Mouse (Mus musculus) CH12.LX (cell line): Measurements from ENCODE around the gene Znrf4.

ENCODE experiments used
- CTCF ChIP-seq, 2 experiments: IDR thresholded peaks in 1 of 2; conservative IDR thresholded peaks in 1 of 2; 2 replicates each; pipeline ENCODE4 v1.5.1; 2011 to 2012; ENCODE audit warnings: low read depth in 2 of 2, low read length in 2 of 2, improper control_type of control experiment in 1 of 2, inconsistent platforms in 1 of 2, mild to moderate bottlenecking in 1 of 2, moderate library complexity in 1 of 2
- EP300 ChIP-seq: IDR thresholded peaks from 2 replicates; pipeline ENCODE4 v1.6.1; 2011; ENCODE audit warnings: low read length, improper control_type of control experiment
- MYC ChIP-seq: IDR thresholded peaks from 2 replicates; pipeline ENCODE4 v1.6.1; 2011; ENCODE audit warnings: low read depth, mild to moderate bottlenecking, improper control_type of control experiment, low read length
- POLR2A ChIP-seq: IDR thresholded peaks from 2 replicates; pipeline ENCODE4 v1.6.1; 2011; ENCODE audit warnings: low read depth, mild to moderate bottlenecking, improper control_type of control experiment, low read length
- USF2 ChIP-seq: conservative IDR thresholded peaks from 2 replicates; pipeline ENCODE4 v1.6.1; 2011; ENCODE audit warnings: low read depth, low read length, improper control_type of control experiment

- TF ChIP-seq EP300 (no peak), USF2 (no peak), POLR2A (no peak), CTCF (conservative IDR thresholded peaks at IDR 0.05 in 1 of 2, IDR thresholded peaks at IDR 0.05 in 1 of 2; ENCODE audit: low read depth in 2 of 2, low read length in 2 of 2) (no peak), MYC (no peak)
Observed at GRCm38 (mm10) chr17:56547116-56547845, 35.0 kb upstream of the Znrf4 start.
